Mouse (Mus musculus) limb, embryonic 14.5 days (tissue): Measurements from ENCODE around the gene Il17re. TPM values are rescaled to one million over a fixed set of nuclear protein-coding genes. Genes with fewer than 3 reads are reported as not detected.

ENCODE experiments used
- ATAC-seq: fragments of 200-750 bp; cut with Nextera tagmentation; 2 replicates; pipeline ENCODE4 v1.8.0; 2017; ENCODE audit warnings: low read depth, moderate number of reproducible peaks, moderate TSS enrichment; ENCODE audit not compliant: low FRiP score
- DNase-seq: peaks from one replicate; pipeline ENCODE4 v3.0.0-alpha.2; 2015; ENCODE audit warnings: low spot score
- H3K27ac ChIP-seq: fragments of 300-500 bp; sonication (generic); replicated peaks from 2 replicates; pipeline ENCODE4 v1.5.1; 2014; ENCODE audit warnings: low read depth, mild to moderate bottlenecking, low read length, moderate library complexity, mixed read lengths
- H3K27me3 ChIP-seq: fragments of 300-500 bp; sonication (generic); 2 replicates; pipeline ENCODE4 v1.6.1; 2014; ENCODE audit warnings: low read length, mixed read lengths; ENCODE audit not compliant: control insufficient read depth, insufficient read depth
- H3K36me3 ChIP-seq: fragments of 300-500 bp; sonication (generic); 2 replicates; pipeline ENCODE4 v1.6.1; 2014; ENCODE audit warnings: mild to moderate bottlenecking, low read length, moderate library complexity, mixed read lengths; ENCODE audit not compliant: control insufficient read depth, insufficient read depth
- H3K4me1 ChIP-seq: fragments of 300-500 bp; sonication (generic); 2 replicates; pipeline ENCODE4 v1.6.1; 2014; ENCODE audit warnings: antibody characterized with exemption, low read length, mixed read lengths; ENCODE audit not compliant: control insufficient read depth, insufficient read depth
- H3K4me2 ChIP-seq: fragments of 300-500 bp; sonication (generic); replicated peaks from 2 replicates; pipeline ENCODE4 v1.6.1; 2014; ENCODE audit warnings: low read depth, mild to moderate bottlenecking, low read length, moderate library complexity; ENCODE audit not compliant: severe bottlenecking
- H3K4me3 ChIP-seq: fragments of 300-500 bp; sonication (generic); replicated peaks from 2 replicates; pipeline ENCODE4 v1.5.1; 2014; ENCODE audit warnings: low read length
- H3K9ac ChIP-seq: fragments of 300-500 bp; sonication (generic); 2 replicates; pipeline ENCODE4 v1.6.1; 2014; ENCODE audit warnings: mild to moderate bottlenecking, low read depth, low read length, moderate library complexity; ENCODE audit not compliant: severe bottlenecking
- H3K9me3 ChIP-seq: fragments of 300-500 bp; sonication (generic); 2 replicates; pipeline ENCODE4 v1.6.1; 2016; ENCODE audit warnings: low read length; ENCODE audit not compliant: control insufficient read depth
- POLR2A ChIP-seq: fragments of 200-500 bp; IDR thresholded peaks from 2 replicates; pipeline ENCODE4 v1.8.0; 2012; ENCODE audit warnings: inconsistent platforms, mild to moderate bottlenecking, moderate library complexity, borderline replicate concordance; ENCODE audit not compliant: insufficient read depth, insufficient read length; ENCODE audit errors: extremely low read depth
- WGBS: fragments of 180-500 bp; shearing (Covaris S2); extraction: QIAGEN DNeasy Blood & Tissue Kit; methylation state at CpG from one replicate; pipeline ENCODE4 v1.1.7; 2014; 5-methylcytosine and 5-hydroxymethylcytosine counted together
- polyA plus RNA-seq, 2 experiments: library from polyadenylated mRNA; depleted of rRNA in 1 of 2; stranded (reverse) in 1 of 2; unstranded in 1 of 2; fragments of >200 nt; fragmentation: Nextera tagmentation in 1 of 2; extraction: Ambion mirVana in 1 of 2; gene quantifications; 2 replicates each; pipeline versions ENCODE4 v1.2.1 to v1.2.3; 2012 to 2014

Il17re gene
- polyA plus RNA-seq, 2 experiments, result 6.7 to 7.9 TPM

DNA sequence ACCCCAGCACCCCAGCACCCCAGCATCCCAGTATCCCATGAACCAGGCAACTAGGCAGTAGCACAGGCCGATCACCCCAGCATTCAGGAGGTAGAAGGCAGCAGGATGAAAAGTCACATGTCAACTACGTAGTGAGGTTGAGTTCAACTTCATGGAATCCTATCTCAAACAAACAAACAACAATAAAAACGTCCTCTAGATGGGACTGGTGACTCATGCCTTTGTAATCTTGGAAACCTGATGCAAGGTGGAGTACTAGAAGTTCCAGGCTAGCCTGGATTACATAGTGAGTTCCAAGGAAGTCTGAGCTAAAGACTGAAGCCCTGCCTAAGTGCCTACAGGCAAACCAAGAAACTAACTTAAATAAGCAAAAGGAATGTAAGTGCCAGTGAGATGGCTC is 27.4 kb upstream of the Il17re start:
- no peak for DNase-seq
- Histone ChIP-seq H3K27ac (no peak overlapping the region), H3K4me3 (no peak overlapping the region), H3K9me3 (no peaks in the 10 kb centered on the region), H3K4me1 (no peaks in the 10 kb centered on the region), H3K36me3 (no peaks in the 10 kb centered on the region), H3K9ac (no peak overlapping the region), H3K4me2 (no peak overlapping the region), H3K27me3 (no peaks in the 10 kb centered on the region)
- no peak for TF ChIP-seq POLR2A
- ATAC-seq, result no peak
- 58% methylated on average over 3 of the region's 3 CpGs for WGBS

DNA sequence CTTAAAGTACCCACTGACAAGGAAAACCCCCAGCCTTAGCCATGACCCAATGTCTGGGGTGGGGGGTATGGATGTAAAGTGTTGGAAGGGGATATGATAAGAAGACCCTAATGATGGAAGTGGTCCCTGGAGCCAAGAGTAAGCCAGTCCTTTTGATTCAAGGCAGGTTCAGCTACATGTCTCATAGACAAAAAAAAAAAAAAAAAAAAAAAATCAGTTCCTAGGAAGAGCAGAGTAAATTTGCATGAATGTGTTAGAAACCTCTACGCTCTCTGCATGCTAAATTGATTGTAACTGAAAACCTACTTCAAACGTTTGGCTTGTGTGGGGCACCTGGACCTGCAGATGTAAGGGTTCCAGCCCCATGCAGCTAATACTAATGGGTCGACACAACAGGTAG is 26.5 kb upstream of the Il17re start:
- WGBS, result 45% methylated on average over 3 of the region's 3 CpGs
- no peaks in the 10 kb centered on the region for H3K27me3 ChIP-seq
- TF ChIP-seq POLR2A, result no peak
- H3K9me3 ChIP-seq, result no peaks in the 10 kb centered on the region
- no peaks in the 10 kb centered on the region for H3K36me3 ChIP-seq
- ATAC-seq (no peak), DNase-seq (no peak)
- H3K4me1 ChIP-seq, result no peaks in the 10 kb centered on the region
- H3K4me3 ChIP-seq, result no peak overlapping the region
- H3K4me2 ChIP-seq, result no peak overlapping the region
- no peak overlapping the region for H3K27ac ChIP-seq
- H3K9ac ChIP-seq, result no peak overlapping the region

GRCm38 (mm10) chr6:113433661-113434060 is 24.6 kb upstream of the Il17re start:
- no peaks in the 10 kb centered on the region for H3K27me3 ChIP-seq

GRCm38 (mm10) chr6:113434691-113435090 is 23.6 kb upstream of the Il17re start:
- no peak overlapping the region for H3K27ac ChIP-seq
- no peaks in the 10 kb centered on the region for H3K4me1 ChIP-seq
- H3K36me3 ChIP-seq, result no peaks in the 10 kb centered on the region
- no peaks in the 10 kb centered on the region for H3K9me3 ChIP-seq
- no peak overlapping the region for H3K4me2 ChIP-seq
- no peak overlapping the region for H3K9ac ChIP-seq
- no peak for TF ChIP-seq POLR2A
- DNase-seq (no peak), ATAC-seq (no peak)
- H3K27me3 ChIP-seq, result no peaks in the 10 kb centered on the region
- no peak overlapping the region for H3K4me3 ChIP-seq
- 77% methylated on average over 7 of the region's 7 CpGs for WGBS

More at GRCm38 (mm10) chr6:113433661-113434060, 24.6 kb upstream of the Il17re start:
- Histone ChIP-seq H3K9me3 (no peaks in the 10 kb centered on the region), H3K4me3 (no peak overlapping the region), H3K4me1 (no peaks in the 10 kb centered on the region), H3K4me2 (no peak overlapping the region), H3K9ac (no peak overlapping the region), H3K36me3 (no peaks in the 10 kb centered on the region), H3K27ac (no peak overlapping the region)
- ATAC-seq (no peak), DNase-seq (no peak)
- WGBS, result 84% methylated on average over 3 of the region's 3 CpGs
- no peak for TF ChIP-seq POLR2A

DNA sequence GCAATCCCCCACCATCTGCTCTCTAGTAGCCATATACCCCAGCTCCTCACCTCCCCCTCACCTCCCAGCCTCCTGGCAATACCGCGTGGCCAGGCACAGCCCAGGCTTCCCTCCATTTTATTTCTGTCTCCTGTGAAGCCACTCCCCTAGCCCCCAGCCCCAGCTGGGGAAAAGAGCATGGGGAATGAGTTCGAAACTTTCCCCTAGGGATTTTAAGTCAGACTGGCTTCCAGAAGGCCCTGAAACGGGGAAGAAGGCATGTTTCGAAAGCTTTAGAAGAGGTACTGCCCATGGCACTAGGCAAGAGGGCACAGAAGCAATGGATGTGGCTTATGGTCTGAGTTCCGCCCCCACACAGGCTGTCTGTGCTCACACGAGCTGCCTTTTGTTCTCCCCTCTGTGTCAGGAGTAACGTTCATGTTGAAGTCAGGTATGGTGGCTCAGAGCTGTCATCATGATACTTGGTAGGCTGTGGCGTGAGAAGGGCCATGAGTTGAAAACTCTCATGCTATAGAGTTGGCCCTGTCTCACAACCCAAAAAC is 22.5 kb upstream of the Il17re start, which contains the start of gene Cidec:
TSS of gene Cidec (minus strand) at position 97 of the 542 bp plus-strand sequence.
- Histone ChIP-seq H3K4me3 (no peak within 1 kb of the TSS), H3K36me3 (no peaks in the 10 kb centered on the region), H3K27me3 (no peaks in the 10 kb centered on the region), H3K9me3 (no peaks in the 10 kb centered on the region), H3K27ac (no peak within 1 kb of the TSS), H3K4me1 (no peaks in the 10 kb centered on the region), H3K9ac (no peak within 1 kb of the TSS), H3K4me2 (no peak within 1 kb of the TSS)
- TF ChIP-seq POLR2A, result no peak
- no peak for DNase-seq
- no peak for ATAC-seq
- WGBS, result 81% methylated on average over 9 of the region's 9 CpGs

GRCm38 (mm10) chr6:113437135-113437534 is 21.1 kb upstream of the Il17re start:
- ATAC-seq (no peak), DNase-seq (no peak)
- H3K9ac ChIP-seq, result no peak overlapping the region
- H3K9me3 ChIP-seq, result no peaks in the 10 kb centered on the region
- no peak overlapping the region for H3K4me2 ChIP-seq
- H3K27ac ChIP-seq, result no peak overlapping the region
- no peak for TF ChIP-seq POLR2A
- H3K4me3 ChIP-seq, result no peak overlapping the region
- H3K4me1 ChIP-seq, result no peaks in the 10 kb centered on the region
- H3K36me3 ChIP-seq, result no peaks in the 10 kb centered on the region
- WGBS, result 68% methylated on average over 12 of the region's 12 CpGs
- H3K27me3 ChIP-seq, result no peaks in the 10 kb centered on the region
